Mouse (Mus musculus) midbrain, postnatal 0 days (tissue): ENCODE results near the gene Vwa7. TPM values are rescaled to one million over a fixed set of nuclear protein-coding genes. Genes with fewer than 3 reads are reported as not detected.

ENCODE experiments used
- ATAC-seq: fragments of 200-750 bp; cut with Nextera tagmentation; 2 replicates; pipeline ENCODE4 v1.8.0; 2017; ENCODE audit warnings: moderate number of reproducible peaks, mild to moderate bottlenecking, moderate TSS enrichment, moderate library complexity; ENCODE audit not compliant: low FRiP score
- DNase-seq: peaks from one replicate; pipeline ENCODE4 v3.0.0-alpha.2; 2015; ENCODE audit warnings: low spot score
- H3K27ac ChIP-seq: fragments of 300-500 bp; sonication (generic); 2 replicates; pipeline ENCODE4 v1.5.1; 2014; ENCODE audit warnings: low read depth, mild to moderate bottlenecking, low read length, mixed read lengths
- H3K27me3 ChIP-seq: fragments of 300-500 bp; sonication (generic); 2 replicates; pipeline ENCODE4 v1.6.1; 2014; ENCODE audit warnings: low read length, control low read depth, mixed read lengths; ENCODE audit not compliant: insufficient read depth
- H3K36me3 ChIP-seq: fragments of 300-500 bp; sonication (generic); 2 replicates; pipeline ENCODE4 v1.6.1; 2014; ENCODE audit warnings: low read length, control low read depth, mixed read lengths; ENCODE audit not compliant: insufficient read depth
- H3K4me1 ChIP-seq: fragments of 300-500 bp; sonication (generic); 2 replicates; pipeline ENCODE4 v1.6.1; 2014; ENCODE audit warnings: mild to moderate bottlenecking, control low read depth, antibody characterized with exemption, low read length, mixed read lengths; ENCODE audit not compliant: insufficient read depth
- H3K4me2 ChIP-seq: fragments of 300-500 bp; sonication (generic); 2 replicates; pipeline ENCODE4 v1.6.1; 2014; ENCODE audit warnings: low read depth, mild to moderate bottlenecking, low read length, mixed read lengths; ENCODE audit not compliant: poor library complexity, severe bottlenecking
- H3K4me3 ChIP-seq: fragments of 300-500 bp; sonication (generic); 2 replicates; pipeline ENCODE4 v1.5.1; 2014; ENCODE audit warnings: low read depth, mild to moderate bottlenecking, low read length, moderate library complexity
- H3K9ac ChIP-seq: fragments of 300-500 bp; sonication (generic); replicated peaks from 2 replicates; pipeline ENCODE4 v1.6.1; 2014; ENCODE audit warnings: mild to moderate bottlenecking, low read length, moderate library complexity, mixed read lengths; ENCODE audit not compliant: poor library complexity, severe bottlenecking
- H3K9me3 ChIP-seq: fragments of 300-500 bp; sonication (generic); 2 replicates; pipeline ENCODE4 v1.6.1; 2016; ENCODE audit warnings: low read length, control low read depth
- CTCF ChIP-seq: IDR thresholded peaks from 2 replicates; pipeline ENCODE4 v1.5.1; 2016; ENCODE audit warnings: antibody characterized with exemption, mild to moderate bottlenecking
- WGBS: fragments of 180-500 bp; shearing (Covaris S2); extraction: QIAGEN DNeasy Blood & Tissue Kit; methylation state at CpG from one replicate; pipeline ENCODE4 v1.1.7; 2014; 5-methylcytosine and 5-hydroxymethylcytosine counted together
- polyA plus RNA-seq: library from polyadenylated mRNA; unstranded; fragments of >200 nt; fragmentation: Nextera tagmentation; extraction: Ambion mirVana; gene quantifications from 2 replicates; pipeline ENCODE4 v1.2.1, GENCODE M21; 2015
- total RNA-seq: library from RNA; depleted of rRNA; stranded (reverse); fragments of >200 nt; gene quantifications from 2 replicates; pipeline ENCODE4 v1.2.3, GENCODE M21; 2014

Vwa7 gene
- total and polyA plus RNA-seq, 2 experiments from 2014 or later = 0.14 to 0.44 TPM

DNA sequence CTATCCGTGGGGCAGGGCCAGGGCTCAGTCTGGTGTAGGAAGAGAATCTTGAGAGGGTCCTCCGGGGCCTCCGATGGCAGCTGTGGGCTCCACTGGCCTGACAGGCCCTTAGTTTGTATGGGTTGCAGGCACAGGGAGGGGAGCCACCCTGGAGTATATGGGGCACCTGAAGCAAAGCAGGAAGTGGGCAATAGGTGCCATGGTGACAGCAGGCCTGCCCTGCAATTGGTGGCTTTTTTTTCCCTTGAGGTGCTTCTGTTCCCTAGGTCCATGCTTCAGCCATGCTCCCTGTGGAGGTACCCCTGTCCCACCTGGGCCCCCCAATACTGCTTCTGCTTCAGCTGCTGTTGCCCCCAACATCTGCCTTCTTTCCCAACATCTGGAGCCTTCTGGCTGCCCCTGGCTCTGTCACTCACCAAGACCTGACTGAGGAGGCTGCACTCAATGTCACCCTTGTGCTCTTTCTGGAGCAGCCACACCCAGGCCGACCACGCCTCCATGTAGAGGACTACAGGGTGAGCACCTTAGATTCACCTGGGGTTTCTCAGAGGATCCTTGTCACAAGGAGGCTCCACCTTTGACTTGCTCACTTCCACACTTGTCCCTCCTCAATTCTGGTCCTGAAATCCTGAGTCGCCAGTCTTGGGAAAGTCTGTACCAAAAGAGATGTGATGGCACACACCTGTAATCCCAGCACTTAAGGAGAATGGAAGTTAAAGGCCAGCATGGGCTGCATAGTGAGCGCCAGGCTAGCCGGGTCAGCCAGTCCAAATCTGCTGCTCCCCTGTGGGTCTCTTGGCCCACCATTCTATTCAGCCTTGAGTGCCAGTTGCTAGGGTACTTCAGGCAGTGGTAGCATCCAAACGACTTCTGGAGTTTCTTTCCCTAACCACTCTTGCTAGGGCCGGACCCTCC lies 669 bp downstream of the Vwa7 start:
- 82% methylated on average over 10 of the region's 10 CpGs for WGBS
- Histone ChIP-seq H3K27me3 (no peaks in the 10 kb centered on the region), H3K4me1 (no peaks in the 10 kb centered on the region), H3K36me3 (peaks cover 43% of the 10 kb centered on the region), H3K4me2 (no peak overlapping the region), H3K27ac (no peak overlapping the region), H3K9me3 (no peaks in the 10 kb centered on the region), H3K4me3 (no peak overlapping the region), H3K9ac (no peak overlapping the region)
- TF ChIP-seq CTCF = no peak
- ATAC-seq = no peak
- no peak for DNase-seq

DNA sequence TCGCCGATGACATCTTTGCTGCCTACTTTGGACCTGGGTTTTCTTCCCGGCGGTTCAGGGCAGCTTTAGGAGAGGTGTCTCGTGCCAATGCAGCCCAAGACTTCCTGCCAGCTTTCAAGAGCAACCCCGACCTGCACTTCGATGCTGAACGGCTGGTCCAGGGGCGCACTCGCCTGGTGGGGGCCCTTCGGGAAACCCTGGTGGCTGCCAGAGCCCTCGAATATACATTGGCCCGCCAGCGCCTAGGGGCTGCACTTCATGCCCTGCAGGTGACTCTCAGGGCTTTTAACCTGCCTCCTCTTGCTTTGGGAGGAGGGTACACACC lies 1.3 kb downstream of the Vwa7 start:
- no peaks in the 10 kb centered on the region for H3K4me1 ChIP-seq
- no peaks in the 10 kb centered on the region for H3K27me3 ChIP-seq
- H3K36me3 ChIP-seq = peaks cover 37% of the 10 kb centered on the region
- H3K4me3 ChIP-seq = no peak overlapping the region
- no peak for TF ChIP-seq CTCF
- no peak overlapping the region for H3K27ac ChIP-seq
- WGBS = 72% methylated on average over 14 of the region's 14 CpGs
- no peak for DNase-seq
- H3K9me3 ChIP-seq = no peaks in the 10 kb centered on the region
- ATAC-seq = no peak
- H3K4me2 ChIP-seq = no peak overlapping the region
- H3K9ac ChIP-seq = no peak overlapping the region

DNA sequence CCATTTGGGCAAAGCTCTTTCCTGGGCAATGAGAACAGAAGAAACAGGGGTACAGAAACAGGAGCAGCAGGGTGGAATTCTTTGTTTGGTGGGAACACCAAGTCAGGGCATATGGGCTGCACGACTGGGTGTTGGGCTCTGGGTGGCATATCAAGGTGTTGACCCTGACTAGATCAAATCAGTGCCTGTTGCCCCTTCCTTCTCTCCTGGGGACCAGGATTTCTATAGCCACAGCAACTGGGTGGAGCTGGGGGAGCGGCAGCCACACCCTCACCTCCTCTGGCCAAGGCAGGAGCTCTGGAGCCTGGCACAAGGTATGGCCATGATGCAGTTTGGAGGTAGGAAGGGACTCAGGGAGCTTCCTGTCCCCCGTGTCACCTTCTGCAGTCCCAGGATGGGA lies 1.8 kb downstream of the Vwa7 start:
- Histone ChIP-seq H3K27ac (no peak overlapping the region), H3K9ac (no peak overlapping the region), H3K4me1 (no peaks in the 10 kb centered on the region), H3K9me3 (no peaks in the 10 kb centered on the region), H3K4me3 (no peak overlapping the region), H3K36me3 (peaks cover 32% of the 10 kb centered on the region), H3K27me3 (no peaks in the 10 kb centered on the region), H3K4me2 (no peak overlapping the region)
- no peak for TF ChIP-seq CTCF
- ATAC-seq (no peak), DNase-seq (no peak)
- 86% methylated on average over 3 of the region's 3 CpGs for WGBS

DNA sequence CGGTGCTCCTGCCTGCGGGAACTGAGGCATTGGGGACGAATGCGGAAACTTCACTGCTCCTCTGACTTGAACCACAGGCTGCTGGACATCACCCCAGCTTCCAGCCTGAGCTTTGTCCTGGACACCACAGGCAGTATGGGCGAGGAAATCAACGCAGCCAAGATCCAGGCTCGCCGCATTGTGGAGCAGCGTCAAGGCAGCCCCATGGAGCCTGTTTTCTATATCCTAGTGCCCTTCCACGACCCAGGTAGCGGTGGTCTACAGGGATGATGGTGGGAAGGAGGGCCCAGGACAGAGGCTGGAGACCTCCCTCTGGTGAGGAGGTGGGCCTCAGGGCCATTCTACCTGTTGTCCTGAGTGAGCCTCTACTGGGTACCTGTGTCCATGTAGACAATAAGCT lies 3.5 kb downstream of the Vwa7 start:
- no peak for TF ChIP-seq CTCF
- Histone ChIP-seq H3K36me3 (peaks cover 16% of the 10 kb centered on the region), H3K4me1 (no peaks in the 10 kb centered on the region), H3K4me3 (no peak overlapping the region), H3K27me3 (no peaks in the 10 kb centered on the region), H3K9me3 (no peaks in the 10 kb centered on the region), H3K27ac (no peak overlapping the region), H3K9ac (no peak overlapping the region), H3K4me2 (no peak overlapping the region)
- 78% methylated on average over 11 of the region's 11 CpGs for WGBS
- ATAC-seq (no peak), DNase-seq (no peak)

DNA sequence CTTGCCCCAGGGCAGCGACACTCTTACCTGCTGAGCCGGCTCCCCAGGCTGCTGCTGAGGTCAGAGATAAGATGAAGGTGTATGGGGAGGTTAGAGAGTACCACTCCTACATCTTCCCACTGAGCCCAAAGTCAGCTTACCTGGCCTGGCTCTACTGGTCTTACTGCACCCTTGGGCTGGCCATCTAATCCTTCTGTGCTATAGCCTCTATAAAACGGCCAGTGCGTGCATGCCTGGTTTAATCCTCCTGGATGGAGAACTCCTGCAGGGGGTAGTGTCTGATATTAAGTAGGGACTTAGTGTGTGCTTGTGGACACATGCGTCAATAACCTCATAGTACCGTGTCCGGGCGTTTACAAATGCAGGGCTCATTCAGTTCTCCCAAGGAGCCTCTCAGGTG lies 4.2 kb downstream of the Vwa7 start:
- Histone ChIP-seq H3K9me3 (no peaks in the 10 kb centered on the region), H3K36me3 (peaks cover 10% of the 10 kb centered on the region), H3K9ac (no peak overlapping the region; the same call in 1 of the 2 replicates), H3K4me1 (no peaks in the 10 kb centered on the region), H3K4me3 (no peak overlapping the region), H3K27me3 (no peaks in the 10 kb centered on the region), H3K27ac (no peak overlapping the region), H3K4me2 (no peak overlapping the region)
- DNase-seq (no peak), ATAC-seq (no peak)
- WGBS = 82% methylated on average over 8 of the region's 8 CpGs
- no peak for TF ChIP-seq CTCF

DNA sequence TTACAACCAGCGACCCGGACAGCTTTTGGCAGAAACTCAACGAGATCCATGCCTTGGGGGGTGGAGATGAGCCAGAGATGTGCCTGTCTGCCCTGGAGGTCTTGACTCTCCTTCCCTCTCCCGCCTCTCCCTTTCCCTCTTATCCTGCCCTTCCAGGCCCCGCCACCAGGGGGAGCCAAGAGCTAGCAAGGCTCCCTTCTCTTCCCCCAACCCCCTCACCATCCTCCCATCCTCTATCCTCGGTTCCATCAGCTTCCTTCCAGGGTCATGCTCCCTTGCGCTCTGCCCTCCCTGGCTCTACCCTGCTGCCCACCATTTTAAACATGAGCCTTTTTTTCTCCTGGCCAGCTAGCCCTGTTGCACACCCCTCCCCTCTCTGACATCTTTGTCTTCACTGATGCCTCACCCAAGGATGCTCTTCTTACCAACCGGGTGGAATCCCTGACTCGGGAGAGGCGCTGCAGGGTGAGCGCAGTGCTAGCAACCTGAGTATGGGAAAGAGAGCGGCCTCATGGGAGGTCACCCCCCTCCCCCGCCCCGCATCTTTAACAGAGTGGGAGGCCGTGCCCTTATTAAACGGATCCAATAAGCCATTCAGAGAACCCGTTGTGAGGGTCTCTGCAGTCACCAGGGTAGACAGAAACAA lies 4.9 kb downstream of the Vwa7 start:
- TF ChIP-seq CTCF = peak; percentile 88
- WGBS = 6% methylated on average over 16 of the region's 17 CpGs
- DNase-seq (peak; percentile 64), ATAC-seq (peak; percentile 29; the same call in 1 of the 2 replicates)
- Histone ChIP-seq H3K36me3 (peaks cover 2% of the 10 kb centered on the region; the same call in 1 of the 2 replicates), H3K4me2 (no peak overlapping the region), H3K9me3 (no peaks in the 10 kb centered on the region), H3K4me3 (no peak overlapping the region), H3K9ac (no peak overlapping the region), H3K4me1 (no peaks in the 10 kb centered on the region), H3K27ac (no peak overlapping the region; the same call in 1 of the 2 replicates), H3K27me3 (no peaks in the 10 kb centered on the region)
